Mouse (Mus musculus): ENCODE measurements at regions not wholly inside any gene's neighbourhood (a gene's known extent, or its start where the extent isn't known, plus 50 kb on each side); places are given as distances from the start of the nearest gene placed in this dataset.
A peak's percentile ranks its signal among the peaks of the same experiment; 100 is the strongest.

GRCm38 (mm10) chr15:68811041-68811440, 2310.3 kb upstream of the Lrrc6 start:
- DNase-seq: no peak

GRCm38 (mm10) chr15:68810593-68810992, 2309.9 kb upstream of the Lrrc6 start:
- DNase-seq: no peak

- DNase-seq: no peak
Measured at GRCm38 (mm10) chr15:68808175-68808574, 2307.5 kb upstream of the Lrrc6 start.

GRCm38 (mm10) chr15:68804254-68804653, 2303.5 kb upstream of the Lrrc6 start:
- no peak for DNase-seq

- DNase-seq: no peak
Measured at GRCm38 (mm10) chr15:68801763-68802162, 2301.1 kb upstream of the Lrrc6 start.

GRCm38 (mm10) chr15:68797406-68797805, 2296.7 kb upstream of the Lrrc6 start:
- no peak for DNase-seq

GRCm38 (mm10) chr15:68795239-68795960, 2294.7 kb upstream of the Lrrc6 start:
- DNase-seq: peak in 1 of 2 experiments; percentile 2

GRCm38 (mm10) chr15:68759948-68760347, 2259.2 kb upstream of the Lrrc6 start:
- no peak for DNase-seq

- no peak for DNase-seq
Measured at GRCm38 (mm10) chr15:68755255-68755654, 2254.5 kb upstream of the Lrrc6 start.

- no peak for DNase-seq
Measured at GRCm38 (mm10) chr15:68754834-68755233, 2254.1 kb upstream of the Lrrc6 start.

- no peak for DNase-seq
Measured at GRCm38 (mm10) chr15:68739344-68739743, 2238.6 kb upstream of the Lrrc6 start.

- DNase-seq: no peak
Measured at GRCm38 (mm10) chr15:68721250-68721649, 2220.5 kb upstream of the Lrrc6 start.

- no peak for DNase-seq
Measured at GRCm38 (mm10) chr15:68719486-68719885, 2218.8 kb upstream of the Lrrc6 start.

- no peak for DNase-seq
Measured at GRCm38 (mm10) chr15:68714337-68714736, 2213.6 kb upstream of the Lrrc6 start.

GRCm38 (mm10) chr15:68707306-68707705, 2206.6 kb upstream of the Lrrc6 start:
- DNase-seq: no peak

- no peak for DNase-seq
Measured at GRCm38 (mm10) chr15:68695041-68695650, 2194.4 kb upstream of the Lrrc6 start.

GRCm38 (mm10) chr15:68667462-68667861, 2166.8 kb upstream of the Lrrc6 start:
- DNase-seq: no peak

- DNase-seq: no peak
Measured at GRCm38 (mm10) chr15:68665331-68665730, 2164.6 kb upstream of the Lrrc6 start.

GRCm38 (mm10) chr15:68656722-68657121, 2156.0 kb upstream of the Lrrc6 start:
- DNase-seq: no peak

- no peak for DNase-seq
Measured at GRCm38 (mm10) chr15:68655046-68655445, 2154.3 kb upstream of the Lrrc6 start.

- DNase-seq: no peak
Measured at GRCm38 (mm10) chr15:68650609-68651008, 2149.9 kb upstream of the Lrrc6 start.

- no peak for DNase-seq
Measured at GRCm38 (mm10) chr15:68650033-68650432, 2149.3 kb upstream of the Lrrc6 start.

- no peak for DNase-seq
Measured at GRCm38 (mm10) chr15:68646865-68647264, 2146.2 kb upstream of the Lrrc6 start.

GRCm38 (mm10) chr15:68644862-68645261, 2144.2 kb upstream of the Lrrc6 start:
- DNase-seq: no peak

GRCm38 (mm10) chr15:68635633-68636032, 2134.9 kb upstream of the Lrrc6 start:
- DNase-seq: no peak
